17 mouse cellular contexts compared by ENCODE assay signal in genomic region chr10:10093713-10094112, GRCm38 (mm10).
DNase-seq lines count a peak whose midpoint lies in the region; ATAC-seq lines count a peak whose summit lies in the region.
"Had no signal": no experiment of that assay in that cellular context is flagged by ENCODE, and none has a peak within 500 bp of the region (broad histone marks: within the 10 kb centered on the region; RNA-seq: fewer than 3 reads in every experiment).

No protein-coding gene starts in this region.

- no peak overlapping the region for H3K4me2 ChIP-seq in heart, embryonic 12.5 days
- H3K4me2 ChIP-seq: liver, embryonic 11.5 days; midbrain, embryonic 15.5 days had no signal

- H3K36me3 ChIP-seq in heart, embryonic 12.5 days: no peaks in the 10 kb centered on the region
- H3K36me3 ChIP-seq: G1E; midbrain, embryonic 15.5 days had no signal

- no peaks in the 10 kb centered on the region for H3K27me3 ChIP-seq in heart, embryonic 12.5 days (replicated peaks)
- H3K27me3 ChIP-seq: midbrain, embryonic 15.5 days had no signal

- WGBS in heart, embryonic 12.5 days: 65% methylated on average over 2 of the region's 2 CpGs

- no peaks in the 10 kb centered on the region for H3K4me1 ChIP-seq in heart, embryonic 12.5 days (replicated peaks)
- H3K4me1 ChIP-seq: midbrain, embryonic 15.5 days had no signal

- peak; percentile 37 for DNase-seq in layer of hippocampus, adult 11-12 months (ENCODE audit: low spot score)
- DNase-seq in layer of hippocampus, adult 9-10 months (ENCODE audit: low spot score): no peak
- peak; percentile 7 to 37 for DNase-seq in layer of hippocampus, postnatal 25 days (ENCODE audit: extremely low spot score in 1 of 2, low spot score in 1 of 2)
- peak; percentile 29 for DNase-seq in right cerebral cortex, postnatal 25 days
- no peak for DNase-seq in spleen, adult 12 weeks (ENCODE audit: low spot score)
- DNase-seq in ovary, postnatal 14 days (ENCODE audit: low spot score): no peak
- DNase-seq: B cell, adult 2 months; embryo, embryonic 11 days; gastrocnemius, postnatal 14 days; kidney, postnatal 4 days had no signal

- no peak overlapping the region for H3K27ac ChIP-seq in heart, embryonic 12.5 days (ENCODE audit: poor library complexity, severe bottlenecking)
- H3K27ac ChIP-seq: midbrain, embryonic 15.5 days had no signal

- no peak overlapping the region for H3K4me3 ChIP-seq in heart, embryonic 12.5 days
- H3K4me3 ChIP-seq: midbrain, embryonic 15.5 days had no signal

- H3K9ac ChIP-seq in heart, embryonic 12.5 days: no peak overlapping the region
- H3K9ac ChIP-seq: midbrain, embryonic 15.5 days had no signal

- no peaks in the 10 kb centered on the region for H3K9me3 ChIP-seq in heart, embryonic 12.5 days (replicated peaks)
- H3K9me3 ChIP-seq: G1E; midbrain, embryonic 15.5 days had no signal

- ATAC-seq in frontal cortex, adult (ENCODE audit: low TSS enrichment): peak; percentile 82
- no peak for ATAC-seq in heart, embryonic 12.5 days (ENCODE audit: insufficient number of reproducible peaks, low FRiP score)
- ATAC-seq: intestine, embryonic 16.5 days; lung, postnatal 0 days; midbrain, embryonic 15.5 days had no signal

Comparison
In these comparisons a context has a peak if more than half of its experiments do, and no peak if none do; other contexts are left out.
1. DNase-seq: peak in layer of hippocampus, adult 11-12 months (single experiment), layer of hippocampus, postnatal 25 days (2 of 2) and right cerebral cortex, postnatal 25 days (single experiment); none in layer of hippocampus, adult 9-10 months (single experiment), spleen, adult 12 weeks (single experiment) and ovary, postnatal 14 days (single experiment).